Mouse (Mus musculus) layer of hippocampus, adult 9-10 months (tissue): Measurements from ENCODE around the gene Kcnc1.

Source experiments
- DNase-seq: peaks from one replicate; pipeline ENCODE4 v3.0.0; 2022; ENCODE audit warnings: low spot score

The Kcnc1 gene

DNA sequence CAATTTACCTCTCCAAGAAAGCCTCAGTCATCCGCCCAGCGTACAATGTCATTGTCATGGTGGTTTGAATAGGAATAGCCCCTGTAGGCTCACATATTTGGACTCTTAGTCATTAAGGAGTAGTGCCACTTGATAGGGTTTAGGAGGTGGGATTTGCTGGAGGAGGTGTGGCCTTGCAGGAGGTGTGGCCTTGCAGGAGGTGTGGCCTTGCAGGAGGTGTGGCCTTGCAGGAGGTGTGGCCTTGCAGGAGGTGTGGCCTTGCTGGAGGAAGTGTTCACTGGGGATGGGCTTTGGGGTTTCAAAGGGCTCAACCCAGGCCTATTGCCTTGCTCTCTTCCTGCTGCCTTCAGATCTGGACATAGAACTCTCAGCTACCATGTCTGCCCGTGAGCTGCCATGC lies 81.2 kb downstream of the Kcnc1 start:
- DNase-seq: no peak

DNA sequence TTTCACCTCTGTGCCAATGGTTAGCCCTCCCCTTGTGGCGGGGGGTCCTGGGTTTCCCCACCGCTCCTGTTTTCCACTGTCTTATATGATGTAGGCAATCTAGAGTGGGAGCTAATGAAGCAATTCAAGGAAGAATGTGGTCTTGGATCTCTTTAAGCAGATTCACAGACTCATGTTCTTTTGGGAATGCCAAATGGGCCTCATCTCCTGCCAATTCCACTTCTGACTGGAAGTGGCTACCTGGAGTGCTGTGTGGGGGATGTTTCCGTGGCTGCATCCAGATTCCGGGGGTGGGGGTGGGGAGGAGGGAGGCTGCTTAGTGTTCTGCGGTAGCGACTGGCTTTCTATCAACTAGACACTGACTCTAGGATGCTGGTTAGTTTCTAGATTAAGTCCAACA lies 83.5 kb downstream of the Kcnc1 start:
- DNase-seq: no peak

DNA sequence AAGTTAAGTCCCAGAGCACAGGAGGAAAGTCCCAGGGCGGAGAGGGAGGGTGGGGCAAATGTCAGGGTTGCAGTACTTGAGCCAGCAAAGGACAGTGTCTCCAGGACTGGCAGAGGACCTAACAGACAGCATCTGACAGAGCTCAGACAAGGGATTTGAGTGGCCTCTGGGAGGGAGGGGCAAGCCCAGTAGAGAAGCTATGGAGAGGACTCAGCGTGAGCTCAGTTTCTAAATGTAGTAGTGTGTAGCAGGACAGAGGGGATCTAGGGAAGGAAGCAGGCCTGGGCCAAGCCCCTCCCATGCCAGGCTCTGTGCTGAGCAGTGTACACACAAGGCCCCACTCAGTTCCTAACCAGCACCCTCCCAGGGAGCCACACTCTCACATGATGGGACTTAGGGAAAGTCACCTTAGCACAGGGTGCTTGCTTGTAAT lies 85.8 kb downstream of the Kcnc1 start:
- no peak for DNase-seq

DNA sequence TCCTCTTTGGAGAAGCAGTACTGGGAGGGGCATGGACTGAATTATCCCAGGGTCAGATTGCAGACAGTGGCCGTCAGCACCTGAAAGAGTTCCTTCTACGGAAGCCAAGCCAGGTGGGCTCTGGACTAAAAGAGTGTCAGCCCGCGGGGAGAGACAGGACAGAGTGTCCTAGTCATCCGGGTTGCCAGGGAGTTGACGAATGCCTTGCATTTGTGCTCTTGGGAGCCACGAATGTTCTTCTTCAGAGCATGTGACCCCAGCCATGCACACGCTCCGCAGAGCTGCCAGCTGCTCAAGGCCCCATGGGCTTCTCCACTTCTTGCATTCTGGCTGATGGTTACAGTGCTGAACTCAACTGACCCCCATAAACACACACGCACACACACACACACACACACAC lies 86.8 kb downstream of the Kcnc1 start:
- no peak for DNase-seq

DNA sequence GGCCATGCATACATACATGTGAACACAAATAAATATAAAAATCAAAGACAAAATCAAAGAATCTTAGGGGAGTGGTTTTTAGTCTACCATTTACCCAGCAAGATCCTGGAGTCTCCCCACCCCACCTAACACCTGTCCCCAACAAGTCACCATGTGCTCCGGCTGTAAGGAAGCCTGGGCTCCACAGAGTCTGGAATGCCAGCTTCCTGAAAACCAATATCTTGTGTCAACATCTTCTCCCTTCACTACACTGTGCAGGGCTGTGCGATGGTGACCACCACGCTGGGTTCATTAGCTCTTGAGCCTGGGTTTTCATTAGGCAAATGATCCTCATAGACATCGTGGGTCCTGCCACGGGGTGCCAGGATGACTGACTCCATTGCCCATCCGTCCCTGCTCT lies 87.9 kb downstream of the Kcnc1 start:
- no peak for DNase-seq

DNA sequence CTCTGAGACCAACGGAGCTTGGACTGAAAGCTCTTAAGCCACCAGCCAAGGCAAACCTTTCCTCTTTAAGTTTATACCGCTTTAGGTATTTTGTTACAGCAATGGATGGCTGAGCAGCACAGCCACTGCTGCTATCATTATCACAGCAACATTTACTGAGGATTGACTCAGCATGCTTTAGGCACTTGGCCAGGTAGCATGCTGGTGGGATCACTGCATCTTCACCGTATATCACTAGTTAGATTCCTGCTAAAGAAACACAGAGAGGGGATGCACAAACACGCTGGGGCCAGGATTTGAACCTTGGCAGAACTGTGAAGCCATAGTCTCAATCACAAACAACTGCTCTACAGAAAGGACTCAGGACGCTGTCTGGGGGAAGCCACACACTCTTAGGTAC lies 90.5 kb downstream of the Kcnc1 start:
- no peak for DNase-seq

DNA sequence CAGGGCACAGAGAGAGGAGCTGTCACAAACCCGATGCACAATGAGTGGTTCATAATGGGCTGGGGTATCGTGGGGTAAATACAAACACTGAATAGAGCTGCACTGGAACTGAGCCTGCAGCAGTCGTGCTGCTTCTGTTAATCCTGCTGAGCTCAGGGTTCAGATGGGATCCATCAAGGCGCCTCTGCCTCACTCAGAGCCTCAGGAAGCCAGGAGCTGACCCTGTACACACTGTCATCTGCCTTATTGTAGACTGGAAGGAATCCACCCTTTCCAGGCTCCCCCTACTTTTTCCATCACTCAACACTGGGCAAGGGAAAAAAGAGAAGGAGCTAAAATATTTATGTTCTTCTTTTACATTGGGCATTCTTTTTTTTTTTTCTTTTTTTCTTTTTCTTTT lies 91.1 kb downstream of the Kcnc1 start:
- DNase-seq: no peak
